Mouse (Mus musculus) ES-Bruce4 (cell line): ENCODE measurements at regions not wholly inside any gene's neighbourhood (a gene's known extent, or its start where the extent isn't known, plus 50 kb on each side); places are given as distances from the start of the nearest gene placed in this dataset.

Experiments used
- H3K27ac ChIP-seq: 2 replicates; pipeline ENCODE4 v1.5.1; 2012; ENCODE audit warnings: low read length, inconsistent platforms; ENCODE audit not compliant: insufficient read depth
- H3K27me3 ChIP-seq: 2 replicates; pipeline ENCODE4 v1.6.1; 2012; ENCODE audit warnings: mild to moderate bottlenecking, low read length, inconsistent platforms; ENCODE audit not compliant: control insufficient read depth, poor library complexity, insufficient read depth, severe bottlenecking
- H3K36me3 ChIP-seq: 2 replicates; pipeline ENCODE4 v1.6.1; 2012; ENCODE audit warnings: inconsistent platforms, mild to moderate bottlenecking, low read length, moderate library complexity; ENCODE audit not compliant: control insufficient read depth, poor library complexity, insufficient read depth, severe bottlenecking
- H3K4me1 ChIP-seq: one replicate; pipeline ENCODE4 v1.8.1; 2011; ENCODE audit warnings: low read length; ENCODE audit not compliant: control insufficient read depth, insufficient read depth
- H3K4me3 ChIP-seq: 2 replicates; pipeline ENCODE4 v1.5.1; 2011; ENCODE audit warnings: low read depth, mild to moderate bottlenecking, low read length
- H3K9ac ChIP-seq: 2 replicates; pipeline ENCODE4 v1.6.1; 2012; ENCODE audit warnings: low read depth, mild to moderate bottlenecking, inconsistent platforms; ENCODE audit not compliant: poor library complexity, severe bottlenecking
- H3K9me3 ChIP-seq: replicated peaks from 2 replicates; pipeline ENCODE4 v1.6.1; 2012; ENCODE audit warnings: mild to moderate bottlenecking, low read length, inconsistent platforms; ENCODE audit not compliant: control insufficient read depth, poor library complexity, insufficient read depth, severe bottlenecking
- CTCF ChIP-seq: IDR thresholded peaks from one replicate; pipeline ENCODE4 v1.8.1; 2011; ENCODE audit warnings: low read depth, low read length
- EP300 ChIP-seq: IDR thresholded peaks from 2 replicates; pipeline ENCODE4 v1.6.1; 2011; ENCODE audit warnings: low read depth, low read length; ENCODE audit not compliant: insufficient read depth
- POLR2A ChIP-seq: IDR thresholded peaks from one replicate; pipeline ENCODE4 v1.8.1; 2011; ENCODE audit warnings: low read length; ENCODE audit not compliant: insufficient read depth

DNA sequence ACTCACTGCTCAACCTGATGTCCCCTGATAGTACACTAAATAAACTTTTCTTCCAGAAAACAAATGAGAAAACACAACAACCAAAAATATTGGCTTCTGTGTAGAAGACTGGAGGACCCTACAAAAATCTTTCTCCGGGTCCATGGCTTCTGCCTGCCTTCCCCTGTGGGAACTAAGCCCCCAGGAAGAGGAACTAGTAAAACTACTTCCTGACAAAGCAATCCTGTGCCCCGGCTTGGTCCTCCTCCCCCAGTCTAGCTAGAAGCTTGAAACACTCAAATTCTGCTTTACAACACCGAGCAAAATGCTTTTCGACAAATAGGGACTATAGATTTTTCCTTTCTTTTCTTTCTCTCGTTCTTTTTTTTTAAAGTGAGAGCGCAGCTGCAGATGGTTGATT lies 51.3 kb upstream of the Mki67 start:
- TF ChIP-seq POLR2A = no peak
- no peaks in the 10 kb centered on the region for H3K27me3 ChIP-seq

DNA sequence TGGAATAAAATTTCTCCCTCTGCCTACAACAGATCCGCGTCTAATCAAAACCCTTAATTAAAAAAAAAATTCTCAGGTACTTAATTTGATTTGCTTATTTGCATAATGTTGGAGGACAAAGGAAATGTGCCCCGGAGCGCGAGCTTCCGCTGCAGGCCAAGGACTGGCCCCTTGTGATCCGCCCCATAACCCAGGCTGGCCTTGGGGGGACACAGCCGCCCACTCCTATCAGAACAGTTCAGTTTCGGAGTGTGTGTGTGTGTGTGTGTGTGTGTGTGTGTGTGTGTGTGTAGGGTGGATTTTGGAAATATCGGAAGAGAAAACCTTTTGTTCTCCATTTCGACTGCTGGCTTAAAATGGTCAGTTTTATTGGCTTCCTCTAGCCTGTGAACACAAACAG lies 51.9 kb upstream of the Mki67 start:
- Histone ChIP-seq H3K36me3 (no peaks in the 10 kb centered on the region), H3K27me3 (no peaks in the 10 kb centered on the region), H3K9me3 (no peaks in the 10 kb centered on the region), H3K4me1 (no peaks in the 10 kb centered on the region), H3K4me3 (no peak overlapping the region), H3K9ac (no peak overlapping the region), H3K27ac (no peak overlapping the region)
- TF ChIP-seq EP300 (no peak), CTCF (no peak), POLR2A (no peak)

More for the DNA sequence above, 51.3 kb upstream of the Mki67 start:
- Histone ChIP-seq H3K27ac (no peak overlapping the region), H3K36me3 (no peaks in the 10 kb centered on the region), H3K9ac (no peak overlapping the region), H3K4me3 (no peak overlapping the region), H3K4me1 (no peaks in the 10 kb centered on the region), H3K9me3 (no peaks in the 10 kb centered on the region)

DNA sequence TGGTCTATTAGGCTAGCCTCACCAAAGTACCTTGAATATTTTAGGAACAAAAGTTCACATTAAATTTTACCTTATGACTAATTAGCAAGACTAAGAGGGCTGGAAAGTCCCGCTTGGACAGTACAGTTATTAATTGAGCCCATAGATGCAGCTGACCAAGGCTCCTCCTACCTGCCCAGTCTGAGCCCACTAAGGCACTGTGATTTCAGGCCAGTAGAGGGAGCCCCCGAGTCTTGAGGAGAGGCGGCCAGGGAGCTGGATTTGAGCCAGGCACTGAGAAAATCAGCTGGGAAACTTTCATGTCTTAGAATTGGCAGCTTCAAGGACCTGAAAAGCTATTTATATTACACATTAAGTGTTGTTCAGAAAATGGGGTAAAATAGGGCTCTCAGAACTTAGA lies 52.4 kb upstream of the Mki67 start:
- Histone ChIP-seq H3K4me3 (no peak overlapping the region), H3K27ac (no peak overlapping the region), H3K9me3 (no peaks in the 10 kb centered on the region), H3K4me1 (no peaks in the 10 kb centered on the region), H3K9ac (no peak overlapping the region), H3K36me3 (no peaks in the 10 kb centered on the region), H3K27me3 (no peaks in the 10 kb centered on the region)
- peak; percentile 82 for TF ChIP-seq CTCF
- TF ChIP-seq EP300 = no peak

DNA sequence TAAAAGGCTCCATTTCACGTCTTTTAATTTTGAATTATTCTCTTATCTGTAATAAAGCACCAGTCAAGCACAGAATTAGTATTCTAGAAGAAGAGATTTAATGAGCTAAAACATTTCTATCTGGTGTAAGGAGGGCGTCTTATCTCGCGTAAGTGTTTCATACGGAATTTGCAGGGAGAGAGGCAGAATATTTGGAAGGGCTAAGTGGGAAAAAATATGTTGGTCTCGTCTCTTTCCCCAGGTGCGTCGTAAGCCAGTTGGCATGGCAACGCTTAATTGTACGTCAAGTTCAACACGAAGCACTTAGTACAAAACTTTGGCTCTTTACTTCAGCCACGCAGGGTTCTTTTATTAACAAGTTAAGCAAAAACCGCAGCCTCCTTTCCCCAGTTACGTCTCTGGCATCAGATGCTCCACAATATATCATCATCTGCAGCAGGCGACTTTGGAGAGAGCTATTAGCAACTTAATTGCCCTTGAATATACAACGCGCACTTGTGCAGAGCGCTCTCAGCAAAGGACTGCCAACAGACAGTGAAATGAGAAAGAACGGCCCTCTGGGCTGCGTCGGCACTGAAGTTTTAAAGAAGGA lies 53.0 kb upstream of the Mki67 start:
- Histone ChIP-seq H3K36me3 (no peaks in the 10 kb centered on the region), H3K27me3 (no peaks in the 10 kb centered on the region), H3K9ac (no peak overlapping the region), H3K4me3 (no peak overlapping the region), H3K27ac (no peak overlapping the region), H3K9me3 (no peaks in the 10 kb centered on the region), H3K4me1 (no peaks in the 10 kb centered on the region)
- TF ChIP-seq EP300 (no peak), POLR2A (no peak)

DNA sequence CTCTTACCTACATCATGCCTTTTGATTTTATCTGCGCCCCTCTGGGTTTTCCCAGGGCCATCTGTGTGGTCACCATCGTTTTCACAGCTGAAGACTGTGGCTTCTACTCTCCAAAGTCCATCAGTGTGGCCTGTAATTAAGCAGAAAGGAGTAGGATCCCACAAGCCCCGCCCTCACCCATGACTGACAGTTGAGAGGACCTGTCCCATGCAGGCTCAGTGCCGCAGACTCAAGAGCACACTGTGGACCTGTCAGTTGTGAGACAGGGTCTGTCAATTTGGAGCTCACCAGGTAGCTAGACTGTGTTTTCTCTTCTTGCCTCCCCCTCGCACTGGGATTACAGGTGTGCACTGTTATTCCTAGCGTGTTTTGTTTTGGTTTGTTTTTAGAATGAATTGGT lies 53.9 kb upstream of the Mki67 start:
- TF ChIP-seq EP300 (no peak), CTCF (no peak), POLR2A (no peak)
- Histone ChIP-seq H3K27me3 (no peaks in the 10 kb centered on the region), H3K9me3 (no peaks in the 10 kb centered on the region), H3K4me1 (no peaks in the 10 kb centered on the region), H3K4me3 (peak overlapping the region; percentile 2; the same call in 1 of the 2 replicates), H3K27ac (no peak overlapping the region), H3K9ac (no peak overlapping the region), H3K36me3 (no peaks in the 10 kb centered on the region)

DNA sequence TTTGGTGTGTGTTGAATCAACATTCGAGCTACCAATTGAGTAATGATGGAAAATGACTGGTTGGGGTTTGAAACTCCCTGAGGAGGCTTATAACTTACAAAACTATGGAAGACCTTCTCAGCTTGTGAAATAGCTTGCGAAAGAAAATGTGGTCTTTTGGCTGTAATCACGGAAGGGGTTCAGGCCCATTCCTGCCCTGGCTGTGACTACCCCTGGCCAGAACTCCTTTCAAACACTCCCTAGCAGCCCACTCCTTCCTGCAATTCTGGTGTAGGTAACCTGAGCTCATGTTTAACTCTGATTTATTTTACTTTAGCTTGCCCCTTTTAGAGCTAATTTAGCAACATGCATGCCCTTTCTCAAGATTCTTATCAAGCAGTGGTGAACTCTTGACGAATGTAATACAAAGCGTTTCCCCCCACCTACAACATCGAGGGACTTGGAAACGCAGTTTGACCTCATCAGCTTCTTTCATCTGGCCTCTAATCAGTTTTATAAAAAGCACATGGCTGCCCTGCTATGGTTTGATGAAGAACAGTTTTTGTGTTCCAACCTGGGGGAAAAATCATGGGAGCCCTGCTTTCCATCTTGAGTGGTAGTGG lies 59.8 kb upstream of the Mki67 start:
- Histone ChIP-seq H3K9ac (no peak overlapping the region), H3K4me3 (no peak overlapping the region), H3K36me3 (no peaks in the 10 kb centered on the region), H3K9me3 (no peaks in the 10 kb centered on the region), H3K27ac (no peak overlapping the region), H3K27me3 (no peaks in the 10 kb centered on the region), H3K4me1 (no peaks in the 10 kb centered on the region)
- TF ChIP-seq POLR2A (no peak), CTCF (no peak), EP300 (no peak)
